ENCODE assay signal across 9 mouse cellular contexts in genomic region chr17:12210544-12211132, GRCm38 (mm10).
A peak's percentile ranks its signal among the peaks of the same experiment; 100 is the strongest.
DNase-seq lines count a peak whose midpoint lies in the region; ATAC-seq and TF ChIP-seq lines count a peak whose summit lies in the region.
"Had no signal": no experiment of that assay in that cellular context is flagged by ENCODE, and none has a peak within 500 bp of the region (broad histone marks: within the 10 kb centered on the region; RNA-seq: fewer than 3 reads in every experiment).

No protein-coding gene starts in this region.

- H3K9ac ChIP-seq in limb, embryonic 14.5 days (ENCODE audit: low read depth, low read length, severe bottlenecking), result no peak overlapping the region
- H3K9ac ChIP-seq: embryonic facial prominence, embryonic 12.5 days had no signal

- ATAC-seq in limb, embryonic 14.5 days (ENCODE audit: low FRiP score, low read depth), result peak; percentile 28; the same call in 1 of the 2 replicates
- ATAC-seq in monocyte, adult 5-6 weeks (replicated peaks; ENCODE audit: insufficient number of reproducible peaks, low FRiP score, low TSS enrichment, poor library complexity, severe bottlenecking), result peak; percentile 67

- no peak for TF ChIP-seq POLR2A in cortical plate, adult 2 months (IDR thresholded peaks at IDR 0.05; ENCODE audit: extremely low read depth, insufficient read depth, low read length)
- no peak for TF ChIP-seq POLR2A in limb, embryonic 14.5 days (IDR thresholded peaks at IDR 0.05; ENCODE audit: borderline replicate concordance, extremely low read depth, insufficient read depth, insufficient read length)

- H3K9me3 ChIP-seq in limb, embryonic 14.5 days (ENCODE audit: control insufficient read depth, low read length), result no peaks in the 10 kb centered on the region
- H3K9me3 ChIP-seq: embryonic facial prominence, embryonic 12.5 days had no signal

- H3K4me2 ChIP-seq in limb, embryonic 14.5 days (replicated peaks; ENCODE audit: low read depth, low read length, severe bottlenecking), result no peak overlapping the region
- H3K4me2 ChIP-seq: embryonic facial prominence, embryonic 12.5 days had no signal

- H3K36me3 ChIP-seq in limb, embryonic 14.5 days (ENCODE audit: control insufficient read depth, insufficient read depth, low read length), result peaks cover 42% of the 10 kb centered on the region

- H3K27me3 ChIP-seq in limb, embryonic 14.5 days (ENCODE audit: control insufficient read depth, insufficient read depth, low read length), result no peaks in the 10 kb centered on the region
- H3K27me3 ChIP-seq: embryonic facial prominence, embryonic 12.5 days had no signal

- DNase-seq in 3T3-L1 (ENCODE audit: low read depth, low spot score) (peak; percentile 89), adipocyte (ENCODE audit: low spot score) (peak; percentile 88)
- DNase-seq in gastrocnemius, postnatal 14 days, result peak; percentile 83
- DNase-seq in kidney, adult 9 months, result peak; percentile 81
- DNase-seq in limb, embryonic 14.5 days (ENCODE audit: low spot score), result peak; percentile 63
- DNase-seq in spleen, postnatal 4 days (ENCODE audit: low spot score in 2 of 2), result peak; percentile 92 to 99

- 39% methylated on average over 8 of the region's 8 CpGs for WGBS in limb, embryonic 14.5 days

- TF ChIP-seq CTCF in cortical plate, adult 2 months (IDR thresholded peaks at IDR 0.05; ENCODE audit: extremely low read depth, insufficient read depth, low read length), result peak; percentile 97

- intact Hi-C loops in gastrocnemius, postnatal 14 days (cut with DNase I; ENCODE audit: low total_unique reads), result loop anchor here (2.0 kb wide), 1 partner anchor 172 kb away; no protein-coding TSS in a partner anchor

- peaks cover 10% of the 10 kb centered on the region for H3K4me1 ChIP-seq in cortical plate, adult 2 months (ENCODE audit: control insufficient read depth, insufficient read depth, low read length)
- H3K4me1 ChIP-seq in limb, embryonic 14.5 days (ENCODE audit: control insufficient read depth, insufficient read depth, low read length), result peaks cover 21% of the 10 kb centered on the region

- no peak overlapping the region for H3K27ac ChIP-seq in cortical plate, adult 2 months (ENCODE audit: insufficient read depth, low read length)
- H3K27ac ChIP-seq in limb, embryonic 14.5 days (replicated peaks; ENCODE audit: low read depth, low read length), result no peak overlapping the region
- H3K27ac ChIP-seq: embryonic facial prominence, embryonic 12.5 days had no signal

- no peak overlapping the region for H3K4me3 ChIP-seq in cortical plate, adult 2 months (ENCODE audit: insufficient read depth, low read length)
- no peak overlapping the region for H3K4me3 ChIP-seq in limb, embryonic 14.5 days (replicated peaks; ENCODE audit: low read length)
- H3K4me3 ChIP-seq: embryonic facial prominence, embryonic 12.5 days had no signal
